Mouse (Mus musculus) NIH3T3 (cell line): ENCODE data around the gene Nenf.
A peak's percentile ranks its signal among the peaks of the same experiment; 100 is the strongest.

Source experiments
- DNase-seq: peaks from one replicate; pipeline ENCODE4 v3.0.0-alpha.2; 2012; ENCODE audit warnings: low read depth

The Nenf gene

GRCm38 (mm10) chr1:191318686-191319085 lies 692 bp upstream of the Nenf start:
- no peak for DNase-seq

GRCm38 (mm10) chr1:191316818-191317217 lies 1.2 kb downstream of the Nenf start:
- no peak for DNase-seq

DNA sequence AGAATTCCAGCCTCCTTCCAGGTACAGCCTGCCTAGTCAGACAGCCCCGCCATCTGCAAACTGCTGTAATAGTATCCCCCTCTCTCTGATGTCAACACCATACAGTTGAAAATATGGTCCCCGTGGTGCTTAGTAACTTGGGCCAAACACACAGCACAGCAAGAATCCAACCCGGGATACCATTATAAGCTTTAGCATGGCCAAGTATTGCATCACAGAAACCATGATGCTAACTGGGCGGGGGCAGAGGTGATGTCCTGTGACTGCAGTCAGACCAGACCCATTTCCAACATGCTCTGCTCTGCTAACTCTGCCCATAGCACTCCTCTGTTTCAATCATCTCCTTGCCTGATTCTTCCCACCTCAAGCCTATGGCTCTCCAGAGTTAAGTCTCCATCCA lies 4.1 kb downstream of the Nenf start:
- peak; percentile 72 for DNase-seq

DNA sequence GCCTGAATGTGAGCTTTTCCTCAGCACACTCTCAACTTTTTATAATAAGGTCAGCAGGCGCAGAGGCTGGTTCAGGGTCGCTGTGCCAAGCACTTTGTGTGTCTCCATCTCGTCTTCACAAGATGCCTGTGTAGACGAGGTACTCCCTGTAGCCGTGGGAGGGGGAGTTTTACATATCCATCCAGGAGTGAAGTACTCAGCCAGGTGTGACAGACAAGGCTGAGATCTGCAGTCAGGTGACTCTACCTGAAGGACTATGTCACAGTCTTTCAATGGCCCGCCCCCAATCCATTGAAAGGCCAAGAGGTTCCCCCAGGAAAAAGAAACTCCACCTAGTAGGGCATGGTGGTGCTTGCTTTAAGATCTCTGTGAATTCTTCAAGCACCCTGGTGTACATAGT lies 4.8 kb downstream of the Nenf start:
- no peak for DNase-seq

- peak; percentile 95 for DNase-seq
Measured at GRCm38 (mm10) chr1:191312513-191312941, 5.5 kb downstream of the Nenf start.

DNA sequence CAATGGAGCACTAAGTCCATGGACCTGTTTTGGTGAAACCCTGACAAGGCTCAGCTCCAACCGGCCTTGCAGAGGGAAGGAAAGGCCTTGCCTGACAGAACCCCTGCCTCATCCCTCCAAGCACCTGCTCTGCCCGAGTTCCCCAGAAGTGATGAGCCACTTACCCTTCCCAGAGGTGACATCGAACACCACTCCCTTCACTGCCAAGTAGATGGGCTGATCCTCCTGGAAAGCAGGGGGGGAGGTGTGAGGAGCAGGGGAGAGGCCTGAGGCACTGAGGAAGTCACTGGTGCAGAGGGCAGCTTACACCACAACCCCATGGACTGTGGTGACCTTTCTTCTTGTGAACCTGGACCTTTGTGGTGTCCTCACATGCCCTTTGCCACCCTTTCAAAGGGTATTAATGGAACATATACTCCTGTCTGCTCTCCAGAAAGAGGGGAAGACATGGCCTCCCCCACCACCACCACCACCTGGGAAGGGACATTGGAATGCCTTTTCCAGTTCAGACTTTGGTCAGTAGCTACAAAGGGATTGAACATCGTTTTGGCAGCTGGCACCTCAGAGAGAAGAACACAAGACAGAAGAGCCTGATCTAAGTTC lies 6.6 kb downstream of the Nenf start:
- DNase-seq: no peak

DNA sequence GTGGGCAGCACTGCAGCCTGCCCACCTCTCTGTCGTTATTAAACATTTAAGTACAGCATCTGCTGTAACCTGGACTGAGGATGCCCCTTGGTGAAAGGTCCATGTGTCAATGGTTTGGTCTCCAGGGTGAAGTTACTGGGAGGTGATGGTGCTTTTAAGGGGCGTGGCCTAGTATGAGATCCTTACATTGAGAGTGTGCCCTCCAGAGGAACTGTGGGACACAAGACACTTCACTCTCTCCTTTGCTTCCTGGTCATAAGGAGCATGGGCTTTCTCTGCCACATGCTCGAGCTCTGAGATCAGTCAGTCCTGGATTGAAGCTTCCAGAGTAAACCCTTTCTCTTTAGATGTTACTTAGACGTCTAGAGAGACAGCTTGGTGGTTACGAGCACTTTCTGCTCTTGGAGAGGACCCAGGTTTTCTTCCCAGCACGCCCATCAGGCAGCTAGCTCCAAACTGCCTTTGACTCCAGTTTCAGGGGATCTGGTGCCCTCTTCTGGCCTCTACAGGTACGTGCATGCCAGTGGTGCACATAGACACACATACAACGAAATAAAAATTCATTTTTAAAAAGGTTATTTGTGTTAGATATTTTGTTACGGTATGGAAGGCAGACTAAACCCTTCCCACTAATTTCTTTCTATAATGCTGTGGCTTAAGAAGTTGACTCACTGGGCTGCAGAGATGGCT lies 10.1 kb downstream of the Nenf start:
- peak; percentile 55 for DNase-seq

DNA sequence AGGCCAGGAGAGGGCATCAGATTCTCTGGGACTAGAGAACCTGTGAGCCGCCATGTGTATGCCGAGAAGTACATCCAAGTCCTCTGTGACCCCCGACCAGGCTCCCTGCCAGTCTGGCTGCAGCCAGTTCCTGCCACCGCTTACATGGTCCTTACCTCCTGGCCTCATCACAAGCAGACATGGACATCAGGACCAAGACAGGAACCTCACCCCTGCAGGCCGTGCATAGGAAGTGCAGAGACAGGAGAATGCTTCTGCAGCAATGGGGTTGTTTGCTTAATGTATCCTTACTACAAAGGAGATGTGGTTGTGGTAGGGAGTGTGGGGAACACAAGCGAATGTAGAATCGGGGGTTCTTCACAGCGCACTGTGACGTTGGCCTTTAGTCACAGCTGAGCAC lies 11.7 kb downstream of the Nenf start:
- DNase-seq: no peak

- DNase-seq: peak; percentile 64
Measured at GRCm38 (mm10) chr1:191305610-191306009, 12.4 kb downstream of the Nenf start.

DNA sequence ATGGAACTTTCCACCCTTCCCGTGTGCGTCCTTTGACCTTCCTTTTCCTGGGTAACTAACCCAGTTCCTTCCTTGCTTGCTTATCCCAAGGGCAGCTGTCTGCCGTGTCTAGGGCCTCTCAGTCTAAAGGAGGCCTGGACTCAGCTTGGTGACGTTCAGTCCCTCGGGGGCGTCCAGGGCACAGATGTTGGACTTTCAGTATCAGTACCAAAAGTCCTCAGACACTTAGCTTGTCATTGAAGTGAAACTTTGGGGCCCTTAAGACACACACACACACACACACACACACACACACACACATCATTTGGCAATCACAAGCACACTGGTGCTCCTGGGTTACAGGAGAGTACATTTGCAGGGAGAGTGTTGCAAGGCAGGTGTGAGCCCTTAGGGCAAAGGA lies 13.8 kb downstream of the Nenf start:
- no peak for DNase-seq

- no peak for DNase-seq
Measured at GRCm38 (mm10) chr1:191303736-191304135, 14.3 kb downstream of the Nenf start.

DNA sequence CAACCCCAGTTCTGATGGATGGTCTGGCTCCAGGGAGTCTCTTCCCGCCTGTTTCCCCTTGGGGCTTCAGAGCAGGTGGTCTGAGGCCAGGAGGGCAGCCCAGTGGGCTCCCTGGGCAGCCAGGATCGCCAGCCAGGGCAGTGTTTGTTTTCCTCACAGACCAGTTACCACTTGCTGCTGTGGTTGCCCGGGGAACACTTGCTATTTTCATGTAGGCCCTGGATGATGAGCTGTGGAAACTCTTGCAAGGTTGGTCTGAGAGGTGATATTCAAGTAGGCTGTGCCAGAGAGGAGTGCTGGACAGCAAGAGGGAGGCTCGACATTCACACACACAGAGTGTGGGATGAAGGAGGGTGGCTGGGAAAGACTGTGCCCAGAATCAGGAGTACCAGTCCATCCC lies 16.1 kb downstream of the Nenf start:
- no peak for DNase-seq

DNA sequence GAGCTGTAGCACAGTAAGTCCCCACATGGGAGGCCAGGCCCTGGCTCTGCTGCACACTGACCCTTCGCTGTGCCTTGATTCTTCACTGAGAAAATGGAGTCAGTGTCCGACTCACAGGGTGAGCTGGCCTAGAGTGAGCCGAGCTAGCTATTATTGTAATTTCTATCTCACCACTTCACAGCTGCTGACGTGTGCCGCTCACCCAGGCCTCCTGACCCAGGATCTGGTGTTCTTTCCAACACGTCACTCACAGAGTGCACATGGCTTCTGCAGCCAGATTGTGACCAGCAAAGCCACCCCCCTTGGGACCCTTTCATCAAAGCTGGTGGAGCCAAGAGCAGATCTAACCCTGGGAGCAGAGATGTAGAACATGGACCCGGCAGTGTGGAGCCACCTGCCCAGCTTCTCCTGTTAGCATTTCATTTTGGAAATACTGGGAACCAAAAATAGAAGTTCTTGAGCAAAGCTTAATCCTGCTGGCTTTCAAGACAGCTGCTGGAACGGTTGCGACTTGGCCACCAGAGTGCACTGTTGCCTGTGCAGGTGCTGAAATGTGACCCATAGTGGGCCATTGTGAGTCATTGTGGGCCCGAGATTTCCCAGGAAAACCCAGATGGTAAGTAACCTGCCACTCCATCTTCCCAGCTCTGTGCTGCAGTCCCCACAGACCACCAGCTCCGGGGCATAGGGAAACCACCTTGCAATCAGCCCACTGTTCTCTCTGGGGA lies 18.6 kb downstream of the Nenf start:
- DNase-seq: peak; percentile 87

DNA sequence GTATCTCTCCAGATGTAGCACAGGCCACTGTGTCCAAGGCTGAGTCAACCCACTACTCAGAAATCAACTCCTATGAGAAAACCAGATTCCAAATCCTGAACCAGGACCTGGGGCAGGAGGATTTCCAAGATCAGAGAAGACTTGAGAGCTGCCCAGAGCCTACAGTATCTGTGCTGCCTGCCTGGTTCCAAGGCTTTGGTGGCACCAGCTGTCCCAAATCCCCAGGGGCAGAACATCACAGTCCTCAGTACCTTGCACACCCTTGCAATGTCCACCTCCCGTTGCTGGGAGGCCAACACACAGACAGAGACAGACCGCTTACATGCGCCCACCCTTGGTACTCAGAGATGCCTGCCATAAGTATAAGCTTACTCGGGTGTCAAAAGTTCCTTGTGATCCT lies 19.7 kb downstream of the Nenf start:
- no peak for DNase-seq

- DNase-seq: peak; percentile 77
Measured at GRCm38 (mm10) chr1:191296445-191296844, 21.5 kb downstream of the Nenf start.

DNA sequence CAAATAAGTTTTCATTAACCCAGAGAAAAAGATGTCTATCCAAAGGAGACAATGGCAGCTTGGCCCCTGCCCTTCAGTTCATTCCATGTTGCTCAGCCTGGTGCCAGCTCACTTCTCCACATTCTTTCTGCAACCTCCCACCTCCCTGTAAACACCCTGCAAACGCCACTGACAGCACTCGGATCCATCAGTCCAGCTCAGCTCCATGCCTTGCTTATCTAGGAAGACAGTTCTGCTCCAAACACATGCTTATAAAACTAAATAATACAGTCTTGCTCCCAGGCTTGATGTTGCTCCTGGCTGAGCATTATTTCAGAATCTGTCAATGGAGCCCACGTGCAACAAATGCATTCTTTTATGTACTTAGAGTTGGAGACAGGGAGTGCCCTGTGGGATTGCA lies 22.2 kb downstream of the Nenf start:
- peak; percentile 56 for DNase-seq

DNA sequence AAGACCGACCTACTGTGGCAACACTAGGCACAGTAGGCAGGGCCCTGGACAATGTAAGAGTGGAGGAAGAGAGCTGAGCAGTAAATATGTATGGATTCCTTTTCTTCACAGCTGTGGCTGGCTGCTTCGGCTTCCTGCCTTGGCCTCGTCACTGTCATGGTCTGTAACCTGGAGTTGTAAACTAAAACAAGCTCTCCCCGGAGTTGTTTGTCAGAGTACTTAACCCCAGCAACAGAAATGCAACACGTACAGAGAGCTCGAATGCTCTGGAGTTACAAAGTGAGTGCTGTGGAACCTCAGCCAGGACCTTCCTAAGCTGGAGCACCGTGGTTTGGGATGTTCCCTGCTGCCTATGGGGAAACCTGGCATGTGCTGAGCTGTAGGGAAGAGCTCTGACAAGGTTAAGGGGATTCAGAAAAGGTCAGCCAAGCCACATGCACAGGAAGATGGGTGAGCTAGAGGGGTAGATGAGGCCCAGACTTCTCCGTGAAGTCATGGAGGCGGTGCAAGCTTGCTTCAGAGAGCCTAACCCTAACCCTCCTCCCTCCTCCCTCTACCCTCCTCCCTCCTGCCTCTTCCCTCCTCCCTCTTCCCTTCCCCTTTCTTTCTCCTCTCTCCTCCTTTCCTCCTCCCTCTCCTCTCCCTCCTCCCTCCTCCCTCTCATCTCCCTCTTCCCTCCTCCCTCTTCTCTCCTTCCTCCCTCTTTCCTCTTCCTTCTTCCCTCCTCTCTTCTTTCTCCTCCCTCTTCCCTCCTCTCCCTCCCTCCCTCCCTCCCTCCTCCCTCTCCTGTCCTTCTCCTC lies 23.8 kb downstream of the Nenf start:
- DNase-seq: peak; percentile 73

GRCm38 (mm10) chr1:191293051-191293450 lies 24.9 kb downstream of the Nenf start:
- DNase-seq: no peak

- DNase-seq: peak; percentile 97
Measured at GRCm38 (mm10) chr1:191292348-191292747, 25.6 kb downstream of the Nenf start.

DNA sequence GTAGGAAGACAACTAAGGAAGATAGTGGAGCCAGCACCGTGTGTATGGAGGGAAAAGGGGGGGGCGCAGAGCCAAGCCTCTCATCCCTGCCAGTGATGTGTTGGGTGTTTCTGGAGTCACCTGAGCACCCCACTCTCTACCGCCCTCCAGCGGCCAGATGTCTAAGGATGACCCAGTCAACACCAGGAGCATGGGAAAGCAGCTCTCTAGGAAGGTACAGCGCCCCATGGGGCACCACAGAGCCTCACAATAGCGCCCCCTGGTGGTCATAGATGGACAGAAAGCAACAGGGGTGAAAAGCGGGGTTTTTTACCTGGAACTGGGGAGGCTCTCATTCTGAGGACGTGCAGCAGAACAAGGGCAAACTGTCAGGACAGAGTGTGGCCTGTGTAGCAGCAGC lies 29.2 kb downstream of the Nenf start:
- peak; percentile 48 for DNase-seq

- DNase-seq: no peak
Measured at GRCm38 (mm10) chr1:191284502-191284901, 33.5 kb downstream of the Nenf start.
